Mouse (Mus musculus) induced T-regulatory cell, adult 2 months (primary cell): ENCODE data around the gene Tmem42.

Experiments
- DNase-seq: peaks from one replicate; pipeline ENCODE4 v3.0.0-alpha.2; 2012; ENCODE audit warnings: low read depth

Tmem42 gene

GRCm38 (mm10) chr9:123020995-123021631 lies at the start of gene Tmem42:
Tmem42 (plus strand) TSS chr9:123021326.
- DNase-seq = peak; percentile 92

GRCm38 (mm10) chr9:122998406-122999192 lies 22.5 kb upstream of the Tmem42 start:
- DNase-seq = peak; percentile 60

GRCm38 (mm10) chr9:122999193-122999586 lies 21.9 kb upstream of the Tmem42 start:
- peak; percentile 56 for DNase-seq

DNA sequence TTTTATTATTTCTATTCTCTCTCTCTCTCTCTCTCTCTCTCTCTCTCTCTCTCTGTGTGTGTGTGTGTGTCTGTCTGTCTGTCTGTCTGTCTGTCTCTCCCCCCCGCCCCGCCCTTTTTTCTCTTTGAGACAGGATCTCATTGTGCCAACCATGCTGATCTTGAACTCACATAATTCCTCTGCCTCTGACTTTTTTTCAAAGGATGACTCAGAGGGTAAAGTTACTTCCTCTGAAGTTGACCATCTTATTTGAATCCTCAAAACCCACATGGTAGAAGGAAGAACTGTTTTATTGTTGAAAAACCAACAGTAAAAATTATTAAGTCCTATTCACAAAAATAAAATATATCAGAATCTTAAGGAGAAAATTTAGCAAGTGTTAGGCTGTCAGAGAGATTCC lies 16.4 kb upstream of the Tmem42 start:
- DNase-seq = no peak

- peak; percentile 52 for DNase-seq
These were observed 15.1 kb upstream of the Tmem42 start for GRCm38 (mm10) chr9:123006071-123006470.

DNA sequence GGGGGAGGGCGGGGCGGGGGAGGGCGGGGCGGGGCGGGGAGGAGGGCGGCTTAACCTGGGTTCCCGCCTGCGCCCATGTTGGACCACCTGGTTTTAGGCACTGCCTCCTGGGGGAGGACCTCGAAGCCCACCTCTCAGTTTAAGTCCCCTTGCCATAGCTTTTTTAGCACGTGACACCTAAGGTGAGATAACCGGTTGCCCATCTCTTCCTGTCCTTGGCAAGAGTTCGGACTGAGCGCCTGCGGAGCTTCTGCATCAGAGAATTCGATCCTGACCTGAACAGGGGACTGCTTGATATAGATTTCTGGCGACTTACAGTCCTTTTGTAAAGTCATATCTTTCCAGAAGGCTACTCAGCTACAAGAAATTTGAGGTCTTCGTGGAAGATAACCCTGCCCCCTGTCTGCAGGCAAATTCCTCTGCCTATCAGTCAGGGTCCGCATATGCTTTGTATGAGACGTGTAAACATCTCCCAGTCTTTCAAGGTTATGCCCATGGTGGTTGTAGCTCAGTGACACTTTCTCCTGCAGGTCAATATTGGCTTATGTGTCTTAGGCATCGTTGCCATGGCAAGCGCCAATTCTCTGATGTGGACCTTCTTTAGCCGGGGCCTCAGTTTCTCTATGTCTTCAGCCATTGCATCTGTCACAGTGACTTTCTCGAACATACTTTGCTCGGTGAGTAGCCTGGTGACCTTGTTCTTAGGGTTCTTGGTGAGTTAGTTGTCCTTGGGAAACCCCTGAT lies 682 bp downstream of the Tmem42 start:
- DNase-seq = no peak

- DNase-seq = no peak
These were observed 3.1 kb downstream of the Tmem42 start for GRCm38 (mm10) chr9:123024201-123024600.

- DNase-seq = peak; percentile 47
These were observed 10.5 kb downstream of the Tmem42 start for GRCm38 (mm10) chr9:123031496-123032246.

DNA sequence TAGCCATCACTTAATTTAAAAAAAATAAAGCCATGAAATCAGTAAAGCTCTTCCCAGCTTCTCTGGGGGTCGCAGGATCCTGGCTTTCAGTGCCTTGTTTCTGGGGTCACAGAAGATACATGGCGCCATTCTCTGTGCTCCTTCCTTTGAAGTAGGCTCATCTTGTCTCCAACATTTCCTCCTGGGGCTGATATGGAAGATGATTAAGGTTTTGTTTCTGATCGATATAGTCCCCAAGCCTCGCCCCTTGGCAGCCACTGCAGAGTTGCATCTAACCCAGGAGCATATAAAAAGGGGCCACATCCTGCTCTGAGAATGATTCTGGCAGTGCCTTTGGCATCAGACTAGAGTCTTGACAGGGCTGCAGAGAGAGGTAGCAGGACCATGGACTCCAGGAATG lies 13.3 kb downstream of the Tmem42 start, which contains the start of gene Tgm4:
Tgm4 (plus strand) TSS at position 301 of the 400 bp plus-strand sequence.
- DNase-seq = no peak

GRCm38 (mm10) chr9:123047665-123048064 lies 26.5 kb downstream of the Tmem42 start:
- DNase-seq = no peak

DNA sequence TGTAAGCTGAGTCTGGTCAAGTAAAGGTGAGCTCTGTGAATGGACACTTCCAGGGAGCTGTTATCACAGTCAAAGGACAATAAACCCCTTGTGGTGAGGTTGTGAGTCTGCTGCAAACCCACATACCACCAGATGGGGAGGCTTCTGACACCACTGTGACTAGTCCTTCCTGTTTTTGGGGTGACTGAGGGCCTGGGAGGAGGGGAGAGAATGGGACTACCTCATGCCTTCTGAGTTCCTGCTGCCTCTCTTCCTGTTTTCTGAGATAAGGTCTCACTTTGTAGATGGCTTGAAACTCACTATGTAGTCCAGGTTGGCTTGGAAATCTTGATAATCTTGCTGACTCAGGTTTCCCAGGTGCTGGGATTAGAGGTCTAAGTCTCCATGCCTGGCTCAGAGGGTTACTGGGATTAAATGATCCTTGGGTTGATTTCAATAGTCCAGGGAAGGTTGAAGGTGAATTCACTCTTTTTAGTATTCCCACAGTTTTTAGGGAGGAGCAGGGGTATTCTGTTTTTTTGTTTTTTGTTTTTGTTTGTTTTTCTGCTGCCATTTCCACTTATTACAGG lies 37.7 kb downstream of the Tmem42 start:
- peak; percentile 78 for DNase-seq

DNA sequence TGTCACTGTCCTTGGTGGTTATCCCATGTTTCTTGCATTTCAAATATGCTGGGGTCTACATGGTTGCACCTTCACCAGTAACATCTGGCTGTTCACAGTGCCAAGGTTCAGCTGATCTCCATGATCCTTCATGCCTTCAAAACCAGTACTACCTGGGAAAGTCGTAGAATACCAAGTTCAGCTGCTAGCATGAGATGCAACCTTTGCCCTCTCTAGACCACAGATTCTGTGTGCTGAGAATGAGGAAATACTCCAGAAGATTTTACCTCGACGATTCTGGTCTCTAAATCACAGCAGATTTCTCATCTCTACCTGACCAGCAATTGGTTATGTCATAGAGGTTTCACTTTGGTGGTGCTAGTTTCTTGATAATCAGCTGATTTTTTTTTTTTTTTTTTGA lies 39.0 kb downstream of the Tmem42 start:
- peak; percentile 7 for DNase-seq
